Mouse (Mus musculus) layer of hippocampus, adult 11-12 months (tissue): Measurements from ENCODE around the gene Zfhx3.

Experiments used
- DNase-seq: peaks from one replicate; pipeline ENCODE4 v3.0.0; 2022; ENCODE audit warnings: low spot score

The Zfhx3 gene

GRCm38 (mm10) chr8:108662766-108663165 is 720.3 kb downstream of the Zfhx3 start:
- DNase-seq = no peak

GRCm38 (mm10) chr8:108671939-108672515 is 729.6 kb downstream of the Zfhx3 start:
- no peak for DNase-seq

DNA sequence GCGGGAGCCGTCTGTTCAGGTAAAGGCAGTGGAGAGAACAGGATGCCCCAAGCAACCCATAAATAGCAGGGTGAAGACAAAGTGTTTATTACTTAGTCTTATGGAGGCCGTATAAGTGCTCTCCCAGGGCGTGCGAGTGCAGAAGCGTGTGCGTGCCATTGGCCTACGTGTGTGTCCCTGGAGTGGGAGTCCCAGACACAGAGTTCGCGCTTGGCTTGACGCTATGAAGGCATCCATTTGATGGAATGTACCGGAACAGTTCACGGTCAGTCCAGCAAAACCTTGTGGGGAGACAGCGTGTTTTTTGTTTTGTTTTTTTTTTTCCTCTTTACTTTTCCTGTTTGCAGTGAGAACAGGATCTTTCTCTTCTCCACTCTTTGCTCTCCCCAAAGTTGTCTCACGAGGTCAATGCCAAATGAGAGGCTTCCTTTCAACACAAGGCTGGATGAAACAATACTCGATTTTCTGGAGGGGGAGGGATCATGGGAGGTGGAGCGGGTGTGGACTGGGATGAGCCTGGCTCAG is 732.6 kb downstream of the Zfhx3 start:
- DNase-seq = no peak

DNA sequence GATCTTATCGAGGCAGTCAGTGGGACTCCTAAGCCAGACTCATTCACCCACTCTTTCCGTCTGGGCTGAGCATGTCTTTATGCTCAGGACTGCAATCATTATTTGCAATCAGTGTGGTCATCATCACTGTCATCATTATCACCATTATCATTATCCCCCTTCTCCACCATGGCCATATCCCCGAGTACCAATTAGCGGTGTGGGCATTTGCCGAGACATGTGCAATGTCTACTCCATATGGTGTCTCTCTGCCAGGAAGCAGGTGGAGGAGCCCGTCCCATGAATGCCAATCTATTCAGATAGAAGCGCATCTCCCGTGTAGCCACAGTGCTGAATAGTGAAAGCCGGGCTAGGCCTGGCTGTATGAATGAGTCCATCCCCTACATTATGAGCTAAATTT is 747.2 kb downstream of the Zfhx3 start:
- no peak for DNase-seq

GRCm38 (mm10) chr8:108690576-108691455 is 748.4 kb downstream of the Zfhx3 start:
- no peak for DNase-seq

DNA sequence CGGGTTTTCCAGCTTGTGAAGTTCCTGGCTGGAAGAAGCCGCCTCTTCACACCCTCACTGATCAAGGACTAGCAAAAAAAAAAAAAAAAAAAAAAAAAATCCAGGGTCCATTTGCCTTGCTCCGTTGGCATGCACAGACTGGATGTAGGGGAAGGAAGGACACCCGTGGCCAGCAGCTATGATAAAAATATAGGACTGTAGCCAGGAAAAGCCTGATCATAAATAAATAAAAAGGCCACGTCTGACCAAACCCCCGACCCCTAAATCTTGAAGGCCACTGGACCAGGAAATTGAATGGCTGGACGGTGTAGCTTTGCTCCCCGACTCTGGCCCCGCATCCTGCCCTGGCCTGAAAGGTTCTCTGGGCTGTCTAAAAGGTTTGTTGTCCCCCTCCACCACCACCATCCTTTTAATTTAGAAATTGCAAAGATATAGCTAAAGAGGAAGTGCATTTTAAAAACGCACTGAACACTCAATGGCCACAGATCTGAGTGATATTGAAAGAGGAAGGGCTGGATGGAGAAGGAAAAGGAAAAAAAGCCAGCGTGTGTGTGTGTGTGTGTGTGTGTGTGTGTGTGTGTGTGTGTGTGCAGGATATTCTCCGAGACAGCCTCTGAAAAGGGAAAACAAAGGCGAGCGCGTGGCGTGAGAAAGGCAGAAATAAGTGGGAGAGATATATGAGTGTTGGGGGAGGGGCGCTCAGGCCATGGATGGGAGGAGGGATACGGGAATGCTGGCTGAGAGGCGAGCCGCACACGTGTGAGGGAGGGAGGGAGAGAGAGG is 749.2 kb downstream of the Zfhx3 start:
- DNase-seq = peak; percentile 35

DNA sequence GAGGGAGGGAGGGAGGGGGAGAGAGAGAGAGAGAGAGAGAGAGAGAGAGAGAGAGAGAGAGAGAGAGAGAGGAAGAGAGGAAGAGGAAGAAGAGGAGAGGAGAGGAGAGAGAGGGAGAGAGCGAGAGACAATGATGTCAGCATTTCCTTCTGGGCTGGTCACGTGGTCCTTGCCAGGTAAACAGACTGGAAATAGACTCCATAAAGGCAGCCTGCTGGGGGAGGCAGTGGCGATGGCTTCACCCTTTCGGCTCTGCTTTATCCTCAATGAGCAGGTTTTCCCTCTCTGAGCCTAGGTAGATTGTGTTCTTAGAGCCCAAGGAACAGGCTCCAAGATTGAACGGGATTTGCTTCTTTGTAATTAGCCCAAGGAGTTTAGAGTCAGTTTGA is 749.8 kb downstream of the Zfhx3 start:
- no peak for DNase-seq

- no peak for DNase-seq
Observed at GRCm38 (mm10) chr8:108692669-108693665, 750.5 kb downstream of the Zfhx3 start.

- DNase-seq = no peak
Observed at GRCm38 (mm10) chr8:108693841-108694240, 751.4 kb downstream of the Zfhx3 start.

DNA sequence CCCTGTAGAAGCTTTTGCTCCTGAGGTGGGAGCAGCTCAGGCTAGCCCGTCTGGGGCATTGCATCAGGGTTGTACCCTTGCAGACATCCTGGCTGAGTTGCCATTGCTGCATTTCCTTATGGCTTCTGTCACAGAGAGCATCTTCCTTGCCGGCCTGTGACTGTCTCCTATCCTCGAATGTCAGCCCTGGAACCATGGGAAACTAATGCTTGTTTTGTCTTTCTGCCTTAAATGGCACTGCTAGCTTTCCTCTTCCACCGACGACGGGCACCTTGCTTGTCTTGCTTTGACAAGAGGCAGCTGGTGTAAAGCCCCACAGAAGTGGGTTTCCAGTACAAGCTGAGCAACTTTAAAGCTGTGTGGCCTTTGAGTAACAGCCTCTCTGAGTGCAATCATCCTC is 752.1 kb downstream of the Zfhx3 start:
- DNase-seq = no peak

DNA sequence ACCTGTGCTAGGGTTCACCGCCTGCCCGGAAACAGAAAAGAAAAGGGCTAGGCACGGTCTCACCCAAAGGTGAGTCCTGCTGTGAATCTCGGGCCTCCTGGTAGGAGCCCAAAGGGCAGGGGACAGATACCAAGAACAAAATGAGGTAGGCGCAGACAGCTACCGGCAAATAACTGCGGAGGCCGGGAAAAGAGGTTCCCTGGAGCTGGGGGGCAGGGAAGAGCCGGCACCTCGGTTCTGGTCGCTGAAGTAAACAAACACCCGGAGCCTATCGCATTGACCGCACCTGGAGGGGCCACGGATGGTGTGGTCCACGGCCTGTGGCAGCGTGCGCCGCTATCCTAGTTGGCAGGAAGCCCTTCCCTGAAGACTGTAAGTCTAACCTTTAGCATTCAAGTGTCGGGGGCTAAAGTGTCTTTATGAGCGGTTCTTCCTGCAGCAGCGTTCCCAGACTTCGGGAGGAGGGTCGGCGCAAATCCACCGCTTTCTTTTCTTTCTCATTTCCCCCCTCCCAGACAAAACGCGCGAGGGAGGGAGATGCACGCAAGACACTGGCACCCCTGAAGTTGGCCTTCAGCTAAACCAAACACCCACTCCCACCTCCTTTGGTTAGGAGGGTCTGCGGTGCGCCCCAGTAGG is 752.9 kb downstream of the Zfhx3 start:
- DNase-seq = no peak

- no peak for DNase-seq
Observed at GRCm38 (mm10) chr8:108695938-108696630, 753.6 kb downstream of the Zfhx3 start.

DNA sequence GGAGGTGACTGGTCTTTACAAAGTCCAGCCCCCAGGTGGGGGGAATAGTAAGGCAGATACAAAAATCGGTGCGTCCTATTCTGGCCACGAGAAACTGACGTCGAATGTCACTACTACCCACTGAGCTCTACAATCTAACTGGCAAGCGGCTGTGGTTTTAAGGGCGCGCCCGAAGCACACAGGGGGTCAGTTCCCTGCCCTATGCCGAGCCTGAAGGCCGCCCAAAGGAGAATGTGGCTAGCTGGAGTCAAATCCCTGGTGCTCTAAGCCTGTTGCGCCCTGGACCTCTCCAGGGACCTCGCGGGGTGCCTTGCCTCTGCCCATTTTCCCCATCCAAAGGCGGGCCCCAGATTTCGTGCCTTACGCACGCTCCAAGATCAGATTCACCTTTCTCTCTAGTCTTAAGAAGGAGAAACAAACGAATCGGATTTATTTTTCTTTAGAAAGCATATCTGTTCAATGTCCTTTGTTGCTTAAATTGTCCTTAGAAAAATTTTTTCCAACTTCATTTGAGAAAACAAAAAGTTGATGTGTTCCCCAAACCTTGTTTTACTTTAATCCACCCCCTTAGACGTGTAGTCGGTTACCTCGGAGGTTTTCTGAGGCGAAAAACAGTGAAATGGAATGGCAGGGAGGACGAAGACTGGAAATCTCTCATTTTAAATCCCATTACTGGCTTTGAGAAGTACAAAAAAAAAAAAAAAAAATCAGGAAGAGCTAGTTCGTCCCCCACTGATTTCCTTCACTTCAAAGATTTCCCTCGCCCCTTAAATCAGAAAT is 754.4 kb downstream of the Zfhx3 start:
- no peak for DNase-seq

GRCm38 (mm10) chr8:108697589-108697988 is 755.1 kb downstream of the Zfhx3 start:
- DNase-seq = no peak

DNA sequence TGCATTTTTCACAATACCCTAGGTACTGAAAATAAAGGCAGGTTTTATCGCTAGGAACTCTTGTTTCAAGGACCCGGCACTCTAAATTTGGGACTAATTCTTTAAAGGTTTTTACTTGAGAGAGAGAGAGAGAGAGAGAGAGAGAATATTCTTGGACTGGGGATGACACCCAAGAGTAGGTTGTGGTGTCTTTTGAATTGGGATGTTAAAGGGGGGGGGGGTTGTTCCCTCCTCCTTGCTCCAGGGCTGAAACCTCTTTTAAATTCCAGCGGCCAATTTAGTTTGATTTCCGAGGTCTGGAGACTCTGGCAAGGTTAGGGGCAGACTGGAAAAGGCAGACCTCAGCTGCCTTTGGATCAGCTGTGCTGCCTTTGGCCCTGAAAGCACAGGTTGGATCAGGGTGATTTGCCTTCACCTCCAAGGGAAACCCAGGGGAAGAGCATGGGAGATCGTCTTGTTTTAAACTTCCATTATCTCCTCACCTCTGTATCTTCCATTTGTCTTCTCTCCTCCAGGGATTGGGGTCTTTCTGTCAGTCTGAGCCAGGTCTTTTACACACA is 755.7 kb downstream of the Zfhx3 start:
- DNase-seq = no peak

DNA sequence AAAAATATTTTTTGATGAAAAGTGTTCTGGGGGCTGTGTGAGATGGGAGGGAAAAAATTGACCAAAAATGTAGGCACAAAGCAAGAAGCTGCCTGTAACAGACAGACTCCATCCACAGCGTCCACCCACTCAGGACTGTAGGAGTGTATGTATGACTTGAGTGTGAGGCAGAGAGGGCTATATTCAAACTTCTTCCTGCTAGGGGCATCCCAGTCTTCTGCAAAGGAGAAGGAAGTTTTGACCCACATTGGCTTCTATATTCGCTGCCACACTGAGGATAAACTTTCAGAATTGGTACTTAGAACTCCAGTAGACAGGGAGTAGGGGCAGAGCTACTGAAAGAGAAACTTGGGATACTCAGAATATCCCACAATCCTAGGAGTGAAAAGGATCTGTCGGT is 756.6 kb downstream of the Zfhx3 start:
- DNase-seq = no peak

DNA sequence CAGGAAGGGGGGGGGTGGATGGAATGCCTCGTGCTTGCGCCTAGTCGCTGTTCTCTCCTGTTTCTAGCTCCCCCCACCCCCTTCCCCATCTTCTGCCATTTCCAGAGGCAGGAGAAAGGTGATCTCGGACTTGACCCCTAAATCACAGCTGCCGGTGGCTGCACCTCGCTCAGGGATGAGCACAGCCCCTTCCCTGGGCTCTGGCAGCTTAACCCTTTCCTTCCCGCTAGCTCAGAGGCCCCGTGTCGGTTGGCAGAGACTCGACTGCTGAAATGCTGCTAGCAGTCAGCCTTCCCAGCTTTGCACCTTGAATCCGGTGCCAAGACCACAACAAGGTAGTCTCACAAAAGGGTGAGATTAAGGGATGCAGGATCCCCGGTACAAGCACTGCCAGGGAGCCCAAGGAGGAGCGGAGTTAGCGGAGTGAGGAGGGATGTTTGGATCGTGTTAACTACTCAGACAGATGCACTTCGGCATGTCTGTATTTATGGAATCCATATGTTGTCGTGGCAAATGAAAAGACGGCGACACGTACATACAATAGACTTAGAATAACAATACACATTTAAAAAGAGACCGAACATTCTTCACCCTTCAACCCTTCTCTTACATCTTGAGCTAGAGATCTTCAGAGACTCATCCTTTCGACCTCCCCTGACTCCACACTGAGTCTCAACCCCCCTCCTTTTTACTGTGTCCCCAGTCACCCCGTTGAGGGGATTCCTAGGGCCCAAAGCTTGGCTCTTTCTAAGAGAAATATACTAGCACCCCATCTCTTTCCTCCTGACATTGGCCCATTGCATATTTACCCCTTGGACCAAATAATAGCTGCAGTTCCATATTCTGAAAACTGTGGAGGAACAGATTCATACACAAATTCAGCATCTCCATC is 757.3 kb downstream of the Zfhx3 start:
- no peak for DNase-seq
